Mouse (Mus musculus): ENCODE measurements at regions not wholly inside any gene's neighbourhood (a gene's known extent, or its start where the extent isn't known, plus 50 kb on each side); places are given as distances from the start of the nearest gene placed in this dataset.
"Not testable (repeated sequence)": the region's sequence is repeated elsewhere in the genome, so short reads cannot be mapped to it uniquely, and the experiment has no call there.

- DNase-seq (ENCODE audit: low spot score) = no peak
Measured at GRCm38 (mm10) chr8:34300331-34300903, 188.9 kb upstream of the Gm10131 start.

DNA sequence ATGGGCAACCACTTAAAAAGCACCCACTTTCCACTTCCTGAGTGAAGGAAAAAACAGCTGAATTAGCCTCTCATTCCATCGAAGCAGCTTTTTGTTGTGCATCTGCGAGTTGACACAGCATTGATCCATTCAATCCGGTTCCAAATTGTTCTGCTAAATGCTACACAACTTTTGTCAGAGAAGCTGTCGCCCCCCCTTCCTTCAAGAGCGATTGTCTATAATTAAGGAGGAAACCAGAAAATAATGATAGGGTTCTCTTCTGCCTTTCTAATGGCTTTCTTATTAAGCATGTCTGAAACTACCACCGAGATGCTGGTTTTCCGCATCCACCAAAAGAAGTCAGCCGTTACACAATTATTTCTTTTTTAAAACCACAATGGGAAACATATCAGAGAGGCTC, 183.2 kb upstream of the Gm10131 start:
- no peak for DNase-seq (ENCODE audit: low spot score)

GRCm38 (mm10) chr8:34290670-34291069, 179.1 kb upstream of the Gm10131 start:
- DNase-seq (ENCODE audit: low spot score) = no peak

DNA sequence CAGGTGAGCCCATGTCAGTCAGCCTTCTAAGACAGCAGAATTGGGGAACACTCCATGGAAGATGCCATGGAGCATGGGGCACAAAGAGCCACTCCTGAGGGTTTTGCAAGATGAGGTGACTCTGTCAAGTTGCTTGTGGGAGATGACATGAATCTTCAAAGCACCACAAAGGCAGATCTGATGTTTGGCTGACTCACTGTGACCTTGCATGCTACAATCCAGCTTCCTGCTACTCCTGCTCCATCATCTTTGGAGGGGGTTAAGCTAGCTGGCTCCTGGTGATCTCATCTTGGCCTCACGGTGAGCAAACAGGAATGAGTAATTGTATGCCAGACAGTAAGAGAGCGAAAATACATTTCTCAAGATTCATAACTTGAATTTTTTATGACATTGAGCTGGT, 176.3 kb upstream of the Gm10131 start:
- no peak for DNase-seq (ENCODE audit: low spot score)

GRCm38 (mm10) chr8:34284576-34284975, 173.0 kb upstream of the Gm10131 start:
- DNase-seq (ENCODE audit: low spot score) = peak; percentile 17

DNA sequence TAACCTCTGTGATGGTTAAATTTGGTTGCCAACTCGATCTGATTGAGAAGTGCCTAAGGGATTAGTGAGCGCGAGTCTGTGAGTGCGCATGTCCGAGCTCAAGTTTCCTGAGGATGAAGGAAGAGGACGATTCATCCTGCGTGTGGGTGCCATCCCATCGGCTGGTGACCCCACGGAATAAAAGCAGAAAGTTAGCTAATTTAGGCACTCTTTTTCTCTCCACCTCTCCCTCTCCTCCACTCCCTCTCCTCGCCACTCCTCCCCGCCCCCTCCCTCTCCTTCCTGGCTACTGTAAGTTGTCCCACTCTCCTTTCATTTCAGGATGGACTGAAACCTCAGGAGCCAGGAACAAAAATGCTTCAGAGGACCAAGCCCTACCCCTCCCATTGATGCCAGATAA, 168.9 kb upstream of the Gm10131 start:
- no peak for DNase-seq (ENCODE audit: low spot score)

DNA sequence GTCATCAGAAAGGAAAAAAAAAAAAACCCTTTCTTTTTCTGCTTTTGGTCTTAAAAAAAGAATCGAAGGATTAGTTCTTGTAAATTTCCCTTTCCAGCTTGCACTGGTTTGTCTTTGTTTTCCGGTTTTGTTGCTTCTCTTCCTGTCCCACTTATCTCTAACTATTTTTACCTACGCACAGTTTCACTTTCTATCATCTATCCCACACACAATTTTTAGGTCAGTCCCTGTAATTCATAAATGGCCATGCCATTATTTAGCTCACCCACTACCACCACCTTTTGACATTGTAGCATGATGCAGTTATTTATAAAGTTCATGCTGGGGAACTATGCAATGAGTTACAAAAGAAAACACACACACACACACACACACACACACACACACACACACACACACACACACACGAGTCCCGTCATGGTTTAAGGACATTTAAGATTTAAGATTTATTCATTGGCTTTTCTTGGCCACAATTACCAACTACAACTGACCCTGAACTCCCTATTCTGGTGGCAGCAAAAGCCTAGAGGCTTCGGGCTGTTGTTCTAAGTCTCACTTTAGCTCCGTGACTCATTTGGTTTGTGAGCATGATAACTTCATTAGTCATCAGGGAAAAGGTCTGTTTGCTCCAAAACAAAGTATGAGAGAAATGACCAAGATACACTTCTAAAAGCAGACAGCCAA, 164.6 kb upstream of the Gm10131 start:
- no peak for DNase-seq (ENCODE audit: low spot score)

GRCm38 (mm10) chr8:34274796-34275195, 163.3 kb upstream of the Gm10131 start:
- not testable (repeated sequence) for DNase-seq (ENCODE audit: low spot score)

- no peak for DNase-seq (ENCODE audit: low spot score)
Measured at GRCm38 (mm10) chr8:34274171-34274570, 162.6 kb upstream of the Gm10131 start.

- DNase-seq (ENCODE audit: low spot score) = no peak
Measured at GRCm38 (mm10) chr8:34269848-34270247, 158.3 kb upstream of the Gm10131 start.

DNA sequence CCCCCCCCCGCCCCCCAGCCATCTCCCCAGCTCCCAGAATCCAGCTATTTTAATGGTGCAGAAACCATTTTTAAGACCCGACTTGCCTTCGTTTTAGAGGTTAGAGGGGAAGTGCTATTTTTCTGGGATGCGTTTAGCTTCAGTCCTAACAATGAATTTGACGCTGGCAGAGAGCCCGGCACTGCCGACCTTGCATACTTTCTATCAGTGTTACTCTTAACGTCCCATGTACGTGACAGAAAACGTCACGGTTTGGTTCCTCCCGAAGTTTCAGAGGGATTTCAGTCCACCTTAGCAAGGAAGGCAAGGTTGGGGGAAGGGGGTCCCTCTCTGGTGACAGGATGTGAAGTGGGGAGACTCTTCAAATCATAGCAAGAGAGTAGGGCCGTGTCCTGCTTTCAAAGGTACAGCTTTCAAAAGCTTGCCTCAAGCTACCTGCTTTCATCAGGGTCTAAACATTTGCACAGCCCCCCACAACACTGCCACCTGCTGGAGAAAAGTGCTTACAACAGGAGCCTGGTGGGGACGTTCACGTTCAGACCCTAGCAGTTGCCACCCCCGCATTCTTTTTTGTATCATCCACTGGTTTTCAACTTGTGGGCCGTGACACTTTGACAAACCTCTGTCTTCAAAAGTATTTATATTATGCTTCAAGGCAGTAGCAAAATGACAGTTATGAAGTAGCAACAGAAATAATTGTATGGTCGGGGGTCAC, 157.4 kb upstream of the Gm10131 start:
- no peak for DNase-seq (ENCODE audit: low spot score)

GRCm38 (mm10) chr8:34254978-34255377, 143.4 kb upstream of the Gm10131 start:
- no peak for DNase-seq (ENCODE audit: low spot score)

DNA sequence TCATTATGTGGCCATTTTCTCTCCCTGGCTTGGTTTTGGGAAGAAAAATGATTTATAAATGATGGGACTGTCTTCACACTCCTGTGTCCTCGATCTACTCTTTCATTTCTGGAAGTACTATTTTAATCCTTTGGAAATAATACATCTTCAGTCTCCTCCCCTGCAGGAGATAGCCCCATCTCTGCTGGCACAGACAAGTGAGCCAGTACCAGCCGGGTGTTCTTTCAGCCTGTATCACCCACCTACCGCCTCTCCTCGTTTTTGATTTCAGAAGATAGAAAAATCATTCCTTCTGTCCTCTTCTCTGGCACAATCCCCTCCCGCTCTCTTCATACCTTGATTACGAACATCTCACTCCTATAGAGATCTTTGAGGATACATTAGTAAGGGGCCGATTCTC, 140.4 kb upstream of the Gm10131 start:
- no peak for DNase-seq (ENCODE audit: low spot score)

- DNase-seq (ENCODE audit: low spot score) = no peak
Measured at GRCm38 (mm10) chr8:34239346-34239900, 127.9 kb upstream of the Gm10131 start.

- DNase-seq (ENCODE audit: low spot score) = no peak
Measured at GRCm38 (mm10) chr8:34233705-34234104, 122.2 kb upstream of the Gm10131 start.

DNA sequence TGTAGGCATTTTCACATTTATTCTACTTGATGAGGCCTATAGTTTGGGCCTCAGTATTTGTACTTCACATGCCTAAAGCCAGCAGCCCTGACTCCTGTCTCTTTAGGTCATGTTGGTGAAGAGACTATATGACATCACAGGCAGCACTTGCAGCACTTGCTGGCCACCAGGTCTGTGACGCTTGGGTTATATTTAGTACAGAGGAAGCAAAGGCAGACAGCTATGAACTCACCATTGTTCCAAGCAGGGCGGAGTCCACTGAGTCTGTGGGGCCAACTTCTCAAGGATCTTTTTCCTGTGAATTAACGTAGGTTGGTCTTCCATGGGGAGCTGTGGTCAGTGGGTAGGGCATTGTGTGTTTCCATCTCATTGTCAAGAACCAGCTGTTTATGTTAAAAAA, 117.9 kb upstream of the Gm10131 start:
- no peak for DNase-seq (ENCODE audit: low spot score)

- DNase-seq (ENCODE audit: low spot score) = no peak
Measured at GRCm38 (mm10) chr8:34225011-34225890, 113.7 kb upstream of the Gm10131 start.

DNA sequence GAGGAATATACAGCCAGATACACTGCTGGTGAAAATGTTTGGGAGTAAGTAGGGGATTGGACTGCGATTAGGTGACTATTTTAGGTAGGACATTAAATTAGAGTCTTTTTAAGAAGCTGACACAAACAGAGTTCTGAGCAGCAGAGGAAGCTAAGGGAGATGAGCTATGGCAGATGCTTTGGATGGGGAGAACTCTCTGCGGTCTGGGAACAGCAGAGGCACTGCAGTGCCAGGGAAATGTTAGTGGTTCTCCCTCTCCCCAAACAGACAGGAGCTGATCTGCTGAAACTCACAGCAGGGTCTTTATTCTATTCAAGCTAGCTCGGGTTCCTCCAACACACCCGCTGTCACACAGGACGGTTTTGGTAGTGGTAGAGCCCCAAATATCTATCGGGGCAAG, 110.7 kb upstream of the Gm10131 start:
- DNase-seq (ENCODE audit: low spot score) = no peak
